Mouse (Mus musculus): ENCODE measurements around the gene Lamb3.

GRCm38 (mm10) chr1:193188257-193188656 lies 19.2 kb upstream of the Lamb3 start:
- TF ChIP-seq CTCF (IDR thresholded peaks at IDR 0.05; ENCODE audit: low read depth, low read length): no peak
- TF ChIP-seq POLR2A (IDR thresholded peaks at IDR 0.05; ENCODE audit: extremely low read depth, insufficient read depth, low read length): no peak

All from liver, adult 2 months (tissue).